Mouse (Mus musculus): ENCODE data around the gene Lrrc29.

- no peak for TF ChIP-seq GATA1 (IDR thresholded peaks at IDR 0.05; ENCODE audit: low read length)
- no peak for TF ChIP-seq TAL1 (IDR thresholded peaks at IDR 0.05; ENCODE audit: low read length)
Observed at GRCm38 (mm10) chr8:105315073-105315769, 10.9 kb downstream of the Lrrc29 start.

All from erythroblast, embryonic 14.5 days (primary cell).